Mouse (Mus musculus) kidney, postnatal 10 days (tissue): ENCODE data around the gene 1700001J03Rik.
"Not testable (repeated sequence)": the region's sequence is repeated elsewhere in the genome, so short reads cannot be mapped to it uniquely, and the experiment has no call there.

Experiments used
- DNase-seq: peaks from one replicate; pipeline ENCODE4 v3.0.0; 2021; ENCODE audit warnings: mixed read lengths

1700001J03Rik gene

GRCm38 (mm10) chr5:146185204-146185603 is at the start of gene 1700001J03Rik:
Gene 1700001J03Rik, minus strand, starts transcription at chr5:146185304.
- DNase-seq = not testable (repeated sequence)

DNA sequence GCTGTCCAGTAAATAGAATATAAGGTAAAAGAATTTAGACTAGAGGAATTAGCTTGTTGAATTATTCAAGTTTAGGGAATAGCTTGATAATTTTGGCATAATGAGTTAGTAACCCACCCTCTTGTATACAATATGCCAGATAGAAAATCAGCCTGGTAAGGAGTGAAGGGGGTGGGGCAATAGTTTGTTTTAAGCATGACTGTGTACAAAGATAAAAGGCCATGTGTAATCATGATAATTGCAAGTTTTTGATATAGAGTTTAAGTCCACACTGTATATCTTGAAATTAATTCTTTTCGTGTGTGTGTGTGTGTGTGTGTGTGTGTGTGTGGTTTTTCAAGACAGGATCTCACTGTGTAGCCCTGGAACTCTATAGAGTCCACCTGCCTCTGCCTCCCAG is 49.2 kb upstream of the 1700001J03Rik start:
- DNase-seq = no peak

GRCm38 (mm10) chr5:146232816-146233215 is 47.7 kb upstream of the 1700001J03Rik start:
- no peak for DNase-seq

GRCm38 (mm10) chr5:146232056-146232675 is 47.1 kb upstream of the 1700001J03Rik start:
- no peak for DNase-seq

DNA sequence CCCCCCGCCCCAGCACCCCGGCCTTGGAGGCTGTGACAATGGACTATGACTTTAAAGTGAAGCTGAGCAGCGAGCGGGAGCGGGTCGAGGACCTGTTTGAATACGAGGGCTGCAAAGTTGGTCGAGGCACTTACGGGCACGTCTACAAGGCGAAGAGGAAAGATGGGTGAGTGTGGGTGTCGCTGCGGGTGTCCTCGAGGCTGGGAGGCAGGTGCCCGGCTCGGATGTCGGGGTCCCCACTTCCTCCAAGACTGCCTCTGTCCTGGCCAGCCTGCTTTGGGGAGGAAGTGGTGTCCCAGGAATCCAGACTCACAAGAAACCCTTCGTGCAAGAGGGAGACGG is 46.5 kb upstream of the 1700001J03Rik start:
- peak; percentile 50 for DNase-seq

GRCm38 (mm10) chr5:146230864-146231654 is 46.0 kb upstream of the 1700001J03Rik start, which contains the start of gene Cdk8:
Gene Cdk8, plus strand, starts transcription at chr5:146231230.
- peak; percentile 95 for DNase-seq

DNA sequence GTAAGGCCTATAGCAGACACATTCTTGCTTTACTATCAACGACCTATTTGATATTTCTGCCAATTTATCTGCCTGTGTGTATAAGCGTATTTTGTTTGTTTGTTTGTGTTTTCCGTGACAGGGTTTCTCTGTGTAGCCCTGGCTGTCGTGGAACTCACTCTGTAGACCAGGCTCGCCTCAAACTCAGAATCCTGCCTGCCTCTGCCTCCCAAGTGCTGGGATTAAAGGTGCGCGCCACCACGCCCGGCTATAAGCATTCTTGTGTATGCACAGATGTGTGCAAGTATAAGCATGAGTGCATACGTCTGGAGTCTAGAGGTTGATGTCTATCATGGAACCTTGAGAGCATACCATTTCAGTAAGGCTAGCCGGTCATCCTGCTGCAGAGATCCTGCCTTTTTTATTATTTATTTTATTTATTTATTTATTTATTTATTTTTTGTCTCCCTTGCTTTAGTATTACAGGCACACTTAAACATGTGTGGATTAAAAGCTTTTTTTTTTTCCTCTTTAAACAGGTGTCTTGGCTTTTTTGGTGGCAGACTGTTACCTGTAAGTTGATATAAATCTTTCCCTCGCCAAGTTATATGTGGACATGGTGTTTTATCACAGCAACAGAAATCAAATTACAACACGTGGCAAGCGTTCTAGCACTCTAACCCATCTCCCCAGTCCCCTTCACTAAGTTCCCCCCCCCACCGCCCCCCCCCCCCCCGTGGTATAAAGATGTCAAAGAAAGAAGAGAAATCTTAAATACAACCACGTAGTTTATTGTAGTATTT is 45.0 kb upstream of the 1700001J03Rik start:
- no peak for DNase-seq

GRCm38 (mm10) chr5:146227496-146227895 is 42.4 kb upstream of the 1700001J03Rik start:
- DNase-seq = no peak

DNA sequence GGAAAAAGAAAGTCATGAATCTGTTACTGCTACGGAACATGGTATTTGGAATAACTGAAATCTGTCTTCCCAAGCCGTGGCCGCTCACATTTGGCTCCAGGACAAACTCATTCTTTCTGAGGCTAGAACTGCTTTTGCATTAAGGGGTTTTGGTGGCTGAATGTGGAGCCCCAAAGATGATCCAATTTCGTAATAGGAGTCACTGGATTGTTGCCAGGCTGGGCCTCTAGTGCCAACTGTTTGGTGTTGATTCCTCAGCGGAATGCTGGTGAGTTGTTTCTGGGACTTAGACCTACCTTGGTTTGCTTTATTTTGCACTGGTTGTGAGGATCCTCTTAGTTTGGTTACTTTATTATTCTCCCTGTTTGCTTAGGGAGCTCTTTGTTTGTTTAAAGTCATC is 38.7 kb upstream of the 1700001J03Rik start:
- no peak for DNase-seq

GRCm38 (mm10) chr5:146221722-146222121 is 36.6 kb upstream of the 1700001J03Rik start:
- DNase-seq = no peak

- peak; percentile 96 for DNase-seq
These were observed 36.0 kb upstream of the 1700001J03Rik start, which contains the start of gene Rnf6 for GRCm38 (mm10) chr5:146220879-146221714. Gene Rnf6, minus strand, starts transcription at chr5:146221555.

DNA sequence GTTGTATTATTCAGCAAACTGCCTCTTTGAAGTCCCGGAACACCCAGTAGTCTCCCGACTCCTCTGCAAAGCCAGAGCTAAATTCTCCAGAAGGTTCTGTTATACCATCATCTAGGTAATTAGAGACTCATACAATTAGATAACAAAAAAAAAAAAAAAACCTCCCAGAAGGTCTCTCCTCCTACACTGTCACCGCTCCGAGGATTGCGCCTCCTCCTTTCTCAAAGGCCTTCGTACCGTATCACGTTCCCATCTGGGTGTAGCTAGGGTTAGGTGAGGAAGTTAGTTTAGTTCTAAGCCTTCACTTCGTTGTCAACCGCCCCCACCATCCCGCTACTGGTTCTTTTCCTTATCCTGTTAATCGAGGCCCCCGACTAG is 35.4 kb upstream of the 1700001J03Rik start:
- no peak for DNase-seq

DNA sequence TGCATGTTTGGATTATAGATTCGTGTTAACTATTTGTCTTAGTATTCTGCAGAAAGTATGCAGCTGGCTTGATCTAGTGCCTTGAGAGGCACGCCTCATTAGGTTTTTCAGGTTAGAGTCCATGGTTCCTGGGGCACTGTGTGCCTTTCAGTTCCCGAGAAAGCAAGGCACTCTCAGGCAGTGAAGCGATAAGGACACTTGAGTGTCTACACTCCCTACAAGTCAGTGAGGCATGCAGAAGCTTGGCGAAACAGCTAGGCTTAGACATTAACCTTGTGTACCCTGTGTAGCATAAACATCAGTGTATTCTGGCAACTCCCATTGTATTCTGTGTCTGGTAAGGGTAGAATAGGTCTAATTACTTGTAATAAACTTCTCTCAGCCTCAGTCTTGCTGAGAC is 20.4 kb upstream of the 1700001J03Rik start:
- DNase-seq = peak; percentile 66

DNA sequence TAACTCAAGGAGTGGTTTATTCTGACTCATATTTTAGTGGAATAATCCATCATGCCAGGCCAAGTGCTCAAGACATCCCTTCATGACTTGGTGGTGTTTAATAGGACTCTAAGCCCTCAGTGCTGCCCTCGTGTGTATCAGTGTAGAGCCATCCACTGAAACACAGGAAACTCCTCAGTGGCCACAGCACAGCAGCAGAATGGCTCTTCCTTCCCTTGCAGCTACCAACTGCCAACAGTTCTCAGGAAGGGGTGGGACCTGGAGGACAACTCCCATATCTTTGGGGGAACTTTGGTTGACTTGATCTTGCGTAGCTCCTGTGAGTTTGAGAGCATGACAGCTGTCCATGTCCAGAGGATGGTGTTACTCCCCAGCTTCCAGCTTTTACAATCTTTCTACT is 18.8 kb upstream of the 1700001J03Rik start:
- DNase-seq = no peak

DNA sequence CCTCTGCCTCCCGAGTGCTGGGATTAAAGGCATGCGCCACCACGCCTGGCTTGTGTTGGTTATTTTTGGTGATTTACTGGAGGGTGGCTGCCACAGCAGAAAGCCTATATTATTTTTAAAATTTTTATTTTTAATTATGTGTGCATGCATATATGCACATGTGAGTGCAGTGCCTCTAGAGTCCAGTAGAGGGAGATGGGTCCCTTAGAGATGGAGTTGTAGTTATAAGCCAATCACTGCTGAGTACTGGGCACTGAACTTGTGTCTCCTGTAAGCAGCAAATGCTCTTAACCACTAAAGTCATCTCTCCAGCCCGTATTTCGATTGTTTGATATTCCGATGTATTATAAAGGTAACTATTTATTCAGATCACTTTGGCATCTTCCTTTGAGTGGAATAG is 15.5 kb upstream of the 1700001J03Rik start:
- DNase-seq = no peak

GRCm38 (mm10) chr5:146199540-146199939 is 14.4 kb upstream of the 1700001J03Rik start:
- no peak for DNase-seq

- DNase-seq = peak; percentile 29
These were observed 14.0 kb upstream of the 1700001J03Rik start for GRCm38 (mm10) chr5:146199073-146199472.

- no peak for DNase-seq
These were observed 8.3 kb upstream of the 1700001J03Rik start for GRCm38 (mm10) chr5:146193360-146193759.

- no peak for DNase-seq
These were observed 5.6 kb upstream of the 1700001J03Rik start for GRCm38 (mm10) chr5:146190501-146191269.

GRCm38 (mm10) chr5:146190093-146190492 is 5.0 kb upstream of the 1700001J03Rik start:
- no peak for DNase-seq

DNA sequence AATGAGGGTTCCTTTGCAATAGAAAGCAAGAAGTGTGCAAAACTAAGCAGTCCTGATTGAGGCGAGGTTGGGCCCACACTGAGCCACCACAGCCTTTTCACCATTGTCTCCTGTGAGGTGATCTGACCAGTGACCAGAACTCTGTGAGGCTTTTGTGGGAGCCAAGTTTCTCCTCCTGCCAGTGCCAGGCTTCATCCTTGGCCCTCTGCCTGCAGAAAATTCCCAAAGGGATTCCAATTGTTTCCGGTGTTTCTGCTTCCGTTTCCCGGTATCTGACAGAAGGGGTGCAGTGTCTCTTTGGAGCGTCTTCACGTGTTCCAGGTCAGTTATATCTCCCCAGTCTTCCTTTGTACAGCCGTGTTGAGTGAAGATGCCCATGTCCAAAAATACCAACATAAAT is 3.6 kb upstream of the 1700001J03Rik start:
- no peak for DNase-seq

DNA sequence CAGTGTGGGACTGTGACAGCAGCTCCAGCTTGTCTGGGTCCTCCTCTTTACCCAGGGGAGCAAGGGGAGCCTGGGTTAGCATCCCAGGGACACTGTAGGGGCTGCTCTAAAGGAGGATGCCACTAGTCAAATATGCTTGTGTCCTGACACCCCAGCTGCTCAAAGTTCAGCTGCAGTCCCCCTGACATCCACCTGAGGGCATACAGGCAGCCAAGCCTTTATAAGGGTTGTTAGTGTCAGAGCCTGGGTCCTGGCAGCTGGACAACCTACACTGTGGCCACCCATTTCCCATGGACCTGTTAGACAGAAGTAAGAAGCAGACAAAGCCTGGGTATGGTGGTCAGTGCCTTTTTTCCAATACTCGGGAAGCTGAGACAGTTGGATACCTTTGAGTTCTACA is 3.0 kb upstream of the 1700001J03Rik start:
- peak; percentile 26 for DNase-seq
